Mouse (Mus musculus): ENCODE measurements around the gene E030030I06Rik.
"Not testable (repeated sequence)": the region's sequence is repeated elsewhere in the genome, so short reads cannot be mapped to it uniquely, and the experiment has no call there.

E030030I06Rik gene

DNA sequence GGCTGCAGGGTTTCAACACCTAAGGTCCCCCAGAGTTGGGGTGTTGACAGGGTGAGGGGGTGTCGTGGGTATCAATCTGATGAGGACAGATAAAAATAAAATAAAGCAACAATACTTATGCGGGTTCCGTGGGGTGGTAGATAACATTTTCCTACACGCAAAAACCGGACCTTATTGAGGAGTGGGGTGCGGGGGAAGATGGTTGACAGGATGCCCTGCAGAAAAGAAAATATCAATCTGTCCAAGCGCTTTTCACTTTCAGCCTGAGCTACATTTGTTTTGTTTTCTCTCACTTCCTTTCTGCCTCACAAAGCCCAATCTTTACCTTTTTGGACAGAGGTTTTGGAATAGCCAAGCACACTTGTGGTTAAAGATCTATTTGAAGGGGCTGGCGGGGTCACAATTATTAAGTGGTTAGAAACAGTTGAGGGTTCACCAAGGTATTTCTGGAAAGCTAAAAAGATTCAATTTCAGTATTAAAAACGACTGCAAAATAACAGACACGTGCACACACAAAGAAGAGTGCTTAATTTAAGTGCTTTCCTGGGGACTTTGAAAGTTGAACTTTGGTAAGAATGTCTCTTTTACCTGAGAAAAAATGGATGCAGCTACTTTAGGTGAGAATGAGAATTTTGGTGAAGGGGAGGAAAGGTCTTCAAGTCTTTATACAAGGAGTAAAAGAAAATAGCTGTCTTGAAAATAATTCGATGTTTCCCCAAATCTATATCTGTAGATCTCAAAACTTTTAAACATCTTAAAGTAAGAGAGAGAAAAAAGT is 3.0 kb upstream of the E030030I06Rik start:
- not testable (repeated sequence) for DNase-seq (ENCODE audit: low spot score)

DNA sequence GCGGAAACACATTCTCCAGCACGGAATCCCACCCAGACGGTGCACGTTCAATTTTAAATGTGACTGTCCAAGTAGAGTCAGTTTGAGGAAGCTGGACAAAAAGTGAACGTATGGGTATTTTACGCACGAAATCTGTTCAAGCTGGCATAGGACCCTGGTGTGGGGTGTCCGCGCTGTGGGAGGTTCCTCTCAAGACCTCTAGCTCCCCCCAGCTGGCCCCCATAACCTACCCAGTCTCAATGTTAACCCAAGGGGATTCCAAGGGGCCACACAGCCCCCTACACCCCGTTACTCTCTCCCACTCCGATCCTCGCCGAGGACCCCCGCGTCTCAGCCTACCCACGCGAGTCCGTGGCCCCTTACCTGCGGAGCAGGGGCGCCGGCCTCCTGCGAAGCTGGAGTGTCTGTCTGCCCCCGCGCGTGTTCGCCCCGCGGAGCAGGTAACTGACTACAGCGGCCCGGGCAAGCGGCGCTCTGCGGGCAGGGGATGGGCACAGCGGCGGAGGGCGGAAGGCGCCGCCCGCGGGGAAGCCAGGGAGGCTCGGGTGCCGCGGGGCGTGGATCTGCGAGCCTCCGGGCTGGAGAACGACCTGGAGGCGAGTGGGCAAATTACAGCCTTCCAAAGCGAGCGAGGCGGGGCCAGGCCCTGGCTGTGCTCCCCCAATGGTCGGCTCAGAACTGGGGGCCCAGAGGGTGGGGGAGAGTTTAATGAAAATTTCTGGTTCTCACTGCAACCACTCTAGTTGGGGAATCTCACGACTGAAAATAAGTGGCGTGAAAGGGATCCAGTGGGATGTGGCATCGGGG is 2.2 kb upstream of the E030030I06Rik start:
- peak; percentile 30 for DNase-seq (ENCODE audit: low spot score)

DNA sequence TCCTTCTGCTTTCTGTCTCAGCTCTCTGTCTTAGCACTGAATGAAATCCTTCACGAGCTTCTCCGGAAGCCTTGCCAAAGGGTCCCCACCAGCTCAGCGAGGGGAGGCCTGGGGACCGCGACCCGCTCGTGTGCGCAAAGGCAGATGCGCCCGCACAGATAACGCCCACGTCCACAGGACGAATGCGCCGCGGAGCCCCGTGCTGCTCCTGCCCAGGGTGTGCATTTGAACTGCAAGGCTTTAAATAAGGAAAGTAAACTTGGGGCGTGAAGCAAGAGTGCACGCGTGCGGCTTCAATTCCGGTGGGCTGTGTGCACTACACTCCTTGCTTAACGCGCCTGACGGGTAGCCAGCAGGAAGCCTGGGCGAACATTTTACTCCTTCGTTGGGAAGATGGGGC is 1.5 kb upstream of the E030030I06Rik start:
- DNase-seq (ENCODE audit: low spot score): peak; percentile 18

DNA sequence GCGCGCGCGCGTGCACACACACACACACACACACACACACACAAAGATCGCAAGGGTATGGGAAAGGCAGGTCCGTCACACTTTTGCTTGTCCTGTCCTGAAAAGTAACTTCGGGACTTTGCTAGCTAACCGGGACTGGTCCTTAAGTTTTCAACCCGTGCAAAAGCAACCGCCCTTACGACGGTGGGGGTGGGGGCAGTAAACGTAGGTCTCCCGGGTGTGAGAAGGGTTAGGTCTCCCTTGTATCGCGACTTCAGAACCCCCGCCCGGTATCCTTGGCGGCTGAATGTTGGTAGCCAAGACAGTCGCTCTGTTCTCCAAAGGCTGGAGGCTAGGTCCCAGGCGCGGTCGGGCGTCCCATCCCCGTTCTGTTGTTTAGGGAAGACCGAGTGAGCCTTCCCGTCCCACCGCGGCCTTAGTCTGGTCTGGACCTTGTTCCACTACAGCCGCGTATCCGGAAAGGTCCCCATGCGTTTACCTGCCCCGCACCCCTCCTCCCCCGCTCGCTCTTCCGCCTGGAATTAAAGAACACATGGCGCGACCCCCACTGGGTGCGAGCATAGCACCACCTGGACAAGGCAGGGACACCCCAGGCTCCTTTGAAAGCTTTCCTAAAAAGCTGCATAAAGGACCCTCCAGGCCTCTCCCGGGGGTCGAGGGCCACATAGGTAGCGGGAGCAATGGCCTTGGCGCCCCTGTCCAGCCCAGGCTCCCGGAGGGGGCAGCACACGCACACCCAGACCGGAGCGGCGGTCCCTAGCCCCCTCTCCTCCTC is 808 bp upstream of the E030030I06Rik start:
- DNase-seq (ENCODE audit: low spot score): peak; percentile 28

DNA sequence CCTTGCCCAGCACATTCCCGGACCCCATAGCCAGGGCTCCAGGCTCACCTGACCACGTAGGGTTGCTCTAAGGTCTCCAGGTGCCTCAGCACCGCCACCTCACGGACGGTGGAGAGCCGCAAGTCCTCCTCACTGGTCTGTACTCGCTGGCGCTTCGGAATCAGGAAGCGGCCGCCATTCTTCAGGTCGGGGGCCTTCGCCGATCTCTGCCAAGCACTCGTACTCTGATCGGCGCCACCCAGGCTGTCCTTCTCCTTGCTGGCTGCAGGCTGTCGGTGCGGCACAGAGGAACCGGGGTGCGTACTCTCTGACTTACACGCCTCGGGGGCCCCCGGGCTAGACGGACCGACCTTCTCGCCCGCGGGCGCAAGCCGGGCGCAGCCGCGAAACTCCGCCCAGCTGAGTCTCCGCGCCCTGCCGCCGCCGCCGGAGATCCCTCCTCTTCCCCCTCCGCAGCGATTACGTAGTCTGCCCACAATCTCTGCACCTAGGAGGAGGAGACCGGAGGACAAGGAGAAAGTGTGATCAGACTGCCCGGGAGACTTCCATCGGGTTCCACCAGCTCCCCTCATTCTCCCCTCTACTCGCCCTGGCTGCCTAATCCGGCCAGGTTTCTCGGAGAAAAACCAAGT is 513 bp downstream of the E030030I06Rik start:
- DNase-seq (ENCODE audit: low spot score): peak; percentile 83

DNA sequence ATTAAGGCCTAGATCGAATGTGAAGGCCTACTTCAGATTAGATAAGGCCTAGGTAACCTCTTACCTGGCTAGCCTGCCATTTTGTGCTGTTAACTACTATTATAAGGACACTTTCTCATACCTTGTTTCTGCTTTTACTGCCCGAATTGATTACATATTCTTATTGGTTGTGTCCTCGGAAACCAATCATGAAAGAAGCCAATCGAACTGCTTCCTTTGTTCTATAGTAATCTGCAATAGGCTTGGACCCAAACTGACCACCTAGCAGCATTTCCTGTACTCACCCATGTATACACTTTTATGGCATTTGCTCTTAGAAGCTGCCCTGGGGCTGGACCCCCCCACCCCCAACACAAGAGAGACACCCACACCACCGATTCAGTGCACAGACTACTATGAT is 6.1 kb downstream of the E030030I06Rik start:
- no peak for DNase-seq (ENCODE audit: low spot score)

DNA sequence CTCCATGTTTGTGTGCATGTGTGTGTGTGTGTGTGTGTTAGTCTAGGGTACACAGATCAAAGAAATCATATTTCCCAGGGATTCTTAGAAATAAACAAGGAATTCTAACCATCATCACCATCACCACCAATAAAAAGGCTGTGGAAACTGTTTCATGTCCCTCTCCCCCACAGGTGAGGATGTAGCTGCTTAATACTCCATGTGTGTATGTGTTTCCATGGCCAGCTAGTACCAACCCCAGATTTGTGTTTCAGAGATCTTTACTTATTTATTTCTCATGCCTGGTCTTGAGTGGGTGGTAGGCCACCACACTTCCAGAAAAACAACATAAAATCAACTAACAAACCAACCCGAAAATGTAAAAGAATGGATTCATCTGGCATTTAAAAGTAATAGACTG is 6.9 kb downstream of the E030030I06Rik start:
- not testable (repeated sequence) for DNase-seq (ENCODE audit: low spot score)

DNA sequence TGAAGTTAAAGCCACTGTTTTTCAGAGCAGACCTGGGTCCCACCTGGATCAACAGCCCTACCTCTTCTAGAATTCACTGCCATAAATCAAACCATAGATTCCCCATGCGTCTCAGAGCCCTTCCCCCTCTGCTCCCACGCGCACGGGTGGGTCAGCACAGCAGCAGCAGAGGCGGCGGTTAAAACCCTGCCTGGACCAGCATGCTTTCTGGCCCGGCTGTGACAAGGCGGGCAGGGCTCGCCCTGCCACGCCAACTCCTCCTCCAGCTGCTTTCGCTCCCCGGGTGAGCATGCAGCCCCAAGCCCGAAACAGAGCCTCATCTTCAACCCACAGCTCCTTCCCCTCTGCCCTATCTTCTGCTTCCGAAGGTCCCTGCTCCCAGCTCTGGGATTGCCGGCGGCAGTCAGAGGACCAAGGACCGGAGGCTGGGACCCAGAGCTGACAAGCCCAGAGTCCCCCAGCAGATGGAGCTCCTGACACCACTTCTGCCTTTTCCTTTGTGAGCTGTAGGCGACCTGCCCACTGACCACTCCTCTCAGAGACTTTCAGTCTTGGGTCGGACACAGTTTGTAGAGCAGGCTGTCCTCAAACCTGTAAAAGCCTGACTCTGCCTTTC is 8.3 kb downstream of the E030030I06Rik start:
- peak; percentile 84 for DNase-seq (ENCODE audit: low spot score)

DNA sequence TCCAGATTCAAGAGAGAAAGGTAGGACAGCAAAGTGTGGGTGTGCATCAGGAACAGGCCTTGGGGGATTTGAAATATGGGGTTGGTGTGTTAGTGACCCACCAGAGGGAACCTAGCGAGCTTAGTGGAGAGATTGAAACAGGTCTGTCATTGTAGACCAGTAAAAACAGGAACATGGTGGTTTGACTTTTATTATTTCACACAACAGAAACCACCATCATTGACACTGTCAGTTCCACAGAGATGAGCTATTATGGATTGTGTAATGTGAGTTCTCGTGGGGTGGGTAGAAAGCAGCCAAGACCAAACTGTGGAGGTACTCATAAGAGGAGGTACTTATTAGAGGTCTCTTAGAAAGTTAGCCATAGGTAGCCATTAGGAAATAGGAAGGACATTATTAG is 74.5 kb downstream of the E030030I06Rik start:
- no peak for DNase-seq (ENCODE audit: low spot score)

DNA sequence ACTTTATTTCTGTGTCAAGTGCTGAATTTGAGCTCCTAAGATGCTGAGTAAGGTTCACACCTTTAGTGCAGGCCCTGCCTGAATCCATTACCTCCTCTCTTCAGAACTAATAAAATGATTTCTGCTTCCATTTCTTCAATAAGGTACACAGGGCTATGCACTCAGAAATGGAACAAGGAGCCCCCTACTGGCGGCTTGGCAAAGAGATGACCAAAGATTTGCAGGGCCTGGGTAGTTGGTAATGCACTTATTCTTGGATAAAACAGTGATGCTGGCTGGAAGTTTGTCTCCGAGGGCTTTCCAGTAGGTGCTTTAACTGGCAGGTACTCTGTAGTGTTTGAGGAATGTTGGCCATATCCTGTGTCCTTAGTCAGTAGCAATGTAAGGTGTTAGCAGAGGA is 76.3 kb downstream of the E030030I06Rik start:
- DNase-seq (ENCODE audit: low spot score): no peak

DNA sequence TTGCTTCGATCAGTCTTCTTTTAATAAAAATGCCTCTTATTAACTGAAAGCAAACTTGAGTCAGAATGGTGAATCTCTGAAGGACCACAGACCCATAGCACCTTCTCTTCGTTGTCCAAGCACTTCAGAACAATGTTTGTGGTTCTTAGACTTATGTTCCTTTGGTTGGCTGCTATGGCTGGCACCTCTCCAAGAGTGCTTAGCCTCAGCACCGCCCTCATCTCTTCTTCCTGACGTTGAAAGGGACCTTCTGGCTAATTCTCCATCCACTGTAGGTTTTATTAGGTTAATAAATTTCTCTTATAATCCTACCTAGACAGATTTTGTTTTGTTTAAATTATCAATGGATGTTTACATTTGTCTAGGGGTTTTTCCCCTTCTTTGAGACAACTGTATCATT is 78.5 kb downstream of the E030030I06Rik start:
- DNase-seq (ENCODE audit: low spot score): no peak

DNA sequence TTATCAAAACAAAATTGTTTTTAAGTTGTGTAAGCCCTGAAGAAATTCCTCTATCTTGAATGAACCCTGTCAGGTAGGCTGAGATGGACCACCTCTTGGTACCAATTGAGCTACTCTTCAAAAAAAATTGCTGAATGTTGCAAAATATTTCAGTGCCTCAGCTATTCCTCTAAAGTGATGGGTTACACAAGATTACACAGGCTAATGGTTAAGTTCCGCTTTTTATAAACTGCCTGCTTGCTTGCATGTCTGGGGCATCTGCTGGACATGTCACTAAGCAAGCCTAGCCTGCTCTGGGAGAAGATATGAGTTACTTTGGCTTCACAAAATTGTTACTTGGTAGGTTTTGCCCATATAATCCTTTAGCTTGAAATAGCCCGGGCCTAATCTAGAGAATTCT is 78.9 kb downstream of the E030030I06Rik start:
- DNase-seq (ENCODE audit: low spot score): no peak

DNA sequence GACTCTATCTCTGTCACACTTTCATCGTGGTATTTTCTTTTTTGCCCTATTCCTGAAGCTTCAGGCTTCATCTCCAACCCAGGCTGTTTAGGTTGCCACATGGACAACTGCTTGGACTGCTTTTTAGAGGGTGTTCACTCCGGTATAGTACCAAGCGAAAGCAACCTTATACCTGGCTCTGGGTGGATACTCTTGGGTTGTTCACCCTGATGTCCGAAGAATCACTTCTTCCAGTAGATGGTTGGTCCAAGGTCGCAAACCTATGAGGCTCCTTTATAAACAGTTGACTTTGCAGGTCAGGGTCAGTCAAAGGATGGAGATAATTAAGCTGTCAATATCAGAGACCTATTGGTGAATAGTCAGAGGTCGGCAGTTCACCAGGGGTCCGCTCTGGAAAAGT is 81.1 kb downstream of the E030030I06Rik start, which contains the start of gene 4930444G20Rik:
4930444G20Rik (minus strand) TSS at position 101 of the 400 bp plus-strand sequence.
- not testable (repeated sequence) for DNase-seq (ENCODE audit: low spot score)

Data from ovary, postnatal 36 days (tissue).